Mouse (Mus musculus): ENCODE measurements around the gene Axin2.

- no peak for TF ChIP-seq CTCF (IDR thresholded peaks at IDR 0.05; ENCODE audit: borderline replicate concordance, insufficient read depth, low read depth, low read length)
- no peak for TF ChIP-seq POLR2A (IDR thresholded peaks at IDR 0.05; ENCODE audit: borderline replicate concordance, insufficient read depth, low read length)
Observed at GRCm38 (mm10) chr11:108891871-108892380, 28.2 kb upstream of the Axin2 start.

Measured in cerebellum, adult 2 months (tissue).